Mouse (Mus musculus): ENCODE measurements around the gene Nudcd2. TPM values are rescaled to one million over a fixed set of nuclear protein-coding genes. Genes with fewer than 3 reads are reported as not detected.
A peak's percentile ranks its signal among the peaks of the same experiment; 100 is the strongest.

The Nudcd2 gene
- total and polyA plus RNA-seq, 3 experiments, result 89.8 to 221 (median 119) TPM

DNA sequence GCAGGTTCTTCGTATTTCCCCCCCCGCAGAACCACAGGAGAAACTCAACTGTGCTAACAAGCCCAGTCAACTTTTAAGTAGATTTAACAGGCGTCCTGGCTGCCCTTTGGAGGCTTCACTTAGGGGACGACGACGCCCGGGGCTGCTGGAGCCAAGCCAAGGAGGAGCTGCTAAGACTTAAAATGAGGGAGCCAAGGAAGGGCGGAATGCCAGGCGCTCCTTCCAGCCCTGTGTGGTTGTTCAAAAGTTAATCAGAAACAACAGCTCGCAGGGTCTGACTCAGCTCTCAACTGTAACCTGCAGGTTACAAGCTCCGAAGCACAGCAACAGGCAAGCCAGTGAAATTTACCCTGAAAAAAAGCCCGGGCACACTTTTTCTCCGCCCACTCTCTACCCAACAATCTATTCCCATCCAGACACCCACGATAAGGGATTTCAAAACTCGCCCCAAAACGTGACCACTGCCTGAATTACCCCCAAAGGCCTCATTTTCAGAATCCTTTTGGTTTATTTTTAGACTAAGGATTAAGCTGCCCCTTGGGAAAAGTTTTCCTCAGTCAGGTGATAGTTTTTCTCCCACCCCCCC is 40.0 kb upstream of the Nudcd2 start:
- dilution Hi-C loops (cut with MboI; ENCODE audit: extremely low pct_ligation_motif_present, extremely low pct_unique_long_range_greater_than_20kb, low sequenced_read_pairs), result no loop called here
- DNase-seq (ENCODE audit: extremely low read depth), result peak; percentile 60
- H3K4me2 ChIP-seq (ENCODE audit: insufficient read depth, low read depth, poor library complexity, severe bottlenecking), result peak overlapping the region; percentile 88
- peaks cover 0 to 17% of the 10 kb centered on the region in 2 experiments for H3K36me3 ChIP-seq (replicated peaks in 1 of 2; ENCODE audit: control insufficient read depth in 1 of 2, insufficient read depth in 1 of 2, low read length in 1 of 2)
- H3K9ac ChIP-seq (ENCODE audit: insufficient read depth, low read depth), result peak overlapping the region; percentile 79
- H3K27ac ChIP-seq (ENCODE audit: insufficient read depth, low read depth), result peak overlapping the region; percentile 81
- in situ Hi-C loops (cut with MboI; ENCODE audit: low pct_ligation_motif_present, low pct_unique_long_range_greater_than_20kb, low sequenced_read_pairs), result loop anchor here (10.0 kb wide), 1 partner anchor 61 kb away; the partner anchor contains the start of gene Ccng1
- H3K79me2 ChIP-seq (replicated peaks; ENCODE audit: control insufficient read depth, extremely low read depth, insufficient read depth, poor library complexity, severe bottlenecking), result peaks cover 33% of the 10 kb centered on the region
- H3K27me3 ChIP-seq (replicated peaks), result no peaks in the 10 kb centered on the region
- no peaks in the 10 kb centered on the region for H3K9me3 ChIP-seq (replicated peaks; ENCODE audit: low read length)
- TF ChIP-seq BHLHE40 (IDR thresholded peaks at IDR 0.05; ENCODE audit: low read depth, low read length) (peak; percentile 85), POLR2A (IDR thresholded peaks at IDR 0.05; ENCODE audit: low read depth, low read length) (no peak), ETS1 (conservative IDR thresholded peaks at IDR 0.05; ENCODE audit: low read depth, low read length) (no peak), ELF1 (IDR thresholded peaks at IDR 0.05; ENCODE audit: low read depth, low read length) (no peak), MAZ (IDR thresholded peaks at IDR 0.05; ENCODE audit: low read depth, low read length) (0 out of 2 replicates have a peak, but pooled peaks have one; percentile 6), MYC (IDR thresholded peaks at IDR 0.05; ENCODE audit: low read depth, low read length) (no peak), EP300 (IDR thresholded peaks at IDR 0.05; ENCODE audit: low read length) (no peak)
- H3K4me3 ChIP-seq (replicated peaks in 1 of 3; ENCODE audit: low read depth in 2 of 3, low read length in 2 of 3, poor library complexity in 1 of 3), result peak overlapping the region; percentile 54 to 93 (median 84)
- H3K4me1 ChIP-seq (ENCODE audit: control insufficient read depth in 1 of 2, insufficient read depth in 2 of 2), result peaks cover 7 to 20% of the 10 kb centered on the region in 2 experiments

DNA sequence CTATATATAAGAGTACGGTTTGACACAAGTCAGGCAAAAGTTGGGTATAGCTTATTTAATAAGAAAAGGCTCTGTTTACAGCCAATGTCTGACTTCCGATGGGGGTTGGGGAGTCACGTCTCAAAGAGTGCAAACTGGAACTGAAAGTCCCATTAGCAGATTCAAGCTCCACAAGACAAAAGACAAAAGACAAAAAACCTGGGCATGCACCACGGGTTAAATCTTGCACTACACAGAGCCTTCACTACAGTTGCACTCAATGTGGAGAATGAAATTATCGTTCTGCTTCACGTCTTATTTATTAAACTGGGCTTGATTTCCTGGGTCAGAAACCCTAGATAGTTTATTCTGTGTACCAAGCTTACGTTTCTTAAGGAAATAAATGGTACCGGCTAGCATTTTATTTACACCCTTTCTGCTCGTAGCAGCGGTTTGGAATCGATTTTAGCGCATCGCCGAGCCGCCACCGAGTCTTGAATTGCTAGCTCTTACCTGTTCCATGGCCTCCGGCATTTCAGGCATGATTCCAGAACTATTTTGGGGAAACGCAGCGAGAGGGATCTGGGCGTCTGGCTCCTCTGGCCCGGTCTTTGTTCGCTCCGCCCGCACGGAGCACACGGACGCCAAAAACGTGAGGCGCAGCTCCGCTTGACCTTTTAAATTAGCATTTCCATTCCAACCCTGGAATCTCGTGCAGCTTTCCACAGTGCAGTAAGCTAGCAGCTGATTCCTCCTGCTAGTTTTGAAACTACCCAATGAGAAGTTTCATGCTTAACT is 39.0 kb upstream of the Nudcd2 start:
- in situ Hi-C loops (cut with MboI; ENCODE audit: low pct_ligation_motif_present, low pct_unique_long_range_greater_than_20kb, low sequenced_read_pairs) (loop anchor here (10.0 kb wide), 1 partner anchor 60 kb away; the partner anchor contains the start of gene Ccng1), dilution Hi-C loops (cut with MboI; ENCODE audit: extremely low pct_ligation_motif_present, extremely low pct_unique_long_range_greater_than_20kb, low sequenced_read_pairs) (no loop called here)
- Histone ChIP-seq H3K9me3 (replicated peaks; ENCODE audit: low read length) (no peaks in the 10 kb centered on the region), H3K27ac (ENCODE audit: insufficient read depth, low read depth) (peak overlapping the region; percentile 88), H3K79me2 (replicated peaks; ENCODE audit: control insufficient read depth, extremely low read depth, insufficient read depth, poor library complexity, severe bottlenecking) (peaks cover 29% of the 10 kb centered on the region), H3K36me3 (replicated peaks in 1 of 2; ENCODE audit: control insufficient read depth in 1 of 2, insufficient read depth in 1 of 2, low read length in 1 of 2) (peaks cover 0 to 16% of the 10 kb centered on the region in 2 experiments), H3K27me3 (replicated peaks) (no peaks in the 10 kb centered on the region), H3K4me2 (ENCODE audit: insufficient read depth, low read depth, poor library complexity, severe bottlenecking) (peak overlapping the region; percentile 88), H3K4me1 (ENCODE audit: control insufficient read depth in 1 of 2, insufficient read depth in 2 of 2) (peaks cover 7 to 19% of the 10 kb centered on the region in 2 experiments), H3K4me3 (replicated peaks in 1 of 3; ENCODE audit: low read depth in 2 of 3, low read length in 2 of 3, poor library complexity in 1 of 3) (peak overlapping the region; percentile 71 to 93 (median 84)), H3K9ac (ENCODE audit: insufficient read depth, low read depth) (peak overlapping the region; percentile 79)
- peak; percentile 90 for DNase-seq (ENCODE audit: extremely low read depth)
- TF ChIP-seq SIN3A (IDR thresholded peaks at IDR 0.05; ENCODE audit: low read length), result peak; percentile 96
- peak; percentile 91 for TF ChIP-seq TBP (conservative IDR thresholded peaks at IDR 0.05; ENCODE audit: low read depth, low read length)
- 0 out of 2 replicates have a peak, but pooled peaks have one; percentile 15 for TF ChIP-seq RCOR1 (conservative IDR thresholded peaks at IDR 0.05; ENCODE audit: low read depth, low read length)
- no peak for TF ChIP-seq PAX5 (IDR thresholded peaks at IDR 0.05; ENCODE audit: low read length)
- TF ChIP-seq JUN (IDR thresholded peaks at IDR 0.05; ENCODE audit: insufficient read depth, low read depth, low read length), result no peak
- TF ChIP-seq IRF4 (IDR thresholded peaks at IDR 0.05; ENCODE audit: low read depth, low read length), result peak; percentile 95
- peak; percentile 74 for TF ChIP-seq ETS1 (conservative IDR thresholded peaks at IDR 0.05; ENCODE audit: low read depth, low read length)
- peak; percentile 83 for TF ChIP-seq MXI1 (IDR thresholded peaks at IDR 0.05; ENCODE audit: low read depth, low read length)
- TF ChIP-seq CTCF (conservative IDR thresholded peaks at IDR 0.05 in 1 of 2, IDR thresholded peaks at IDR 0.05 in 1 of 2; ENCODE audit: low read depth in 2 of 2, low read length in 2 of 2), result no peak
- no peak for TF ChIP-seq JUND (conservative IDR thresholded peaks at IDR 0.05; ENCODE audit: low read depth, low read length)
- TF ChIP-seq POLR2A (IDR thresholded peaks at IDR 0.05; ENCODE audit: low read depth, low read length), result peak; percentile 50
- TF ChIP-seq MYC (IDR thresholded peaks at IDR 0.05; ENCODE audit: low read depth, low read length), result peak; percentile 73
- peak; percentile 86 for TF ChIP-seq ELF1 (IDR thresholded peaks at IDR 0.05; ENCODE audit: low read depth, low read length)
- peak; percentile 97 for TF ChIP-seq BHLHE40 (IDR thresholded peaks at IDR 0.05; ENCODE audit: low read depth, low read length)
- TF ChIP-seq MAX (IDR thresholded peaks at IDR 0.05; ENCODE audit: low read length), result peak; percentile 70
- TF ChIP-seq GABPA (IDR thresholded peaks at IDR 0.05; ENCODE audit: insufficient replicate concordance, low read depth, low read length), result no peak
- TF ChIP-seq ZMIZ1 (IDR thresholded peaks at IDR 0.05; ENCODE audit: low read depth, low read length), result no peak
- TF ChIP-seq NELFE (IDR thresholded peaks at IDR 0.05; ENCODE audit: low read depth, low read length), result peak; percentile 16
- TF ChIP-seq MAZ (IDR thresholded peaks at IDR 0.05; ENCODE audit: low read depth, low read length), result peak; percentile 33; the same call in 1 of the 2 replicates
- TF ChIP-seq TCF12 (IDR thresholded peaks at IDR 0.05; ENCODE audit: low read depth, low read length), result peak; percentile 61
- TF ChIP-seq ZKSCAN1 (IDR thresholded peaks at IDR 0.05; ENCODE audit: borderline replicate concordance, low read depth, low read length), result no peak
- TF ChIP-seq CHD2 (IDR thresholded peaks at IDR 0.05; ENCODE audit: low read length), result peak; percentile 95
- no peak for TF ChIP-seq SMC3 (IDR thresholded peaks at IDR 0.05; ENCODE audit: low read depth, low read length)
- TF ChIP-seq MAFK (IDR thresholded peaks at IDR 0.05; ENCODE audit: insufficient replicate concordance, low read length), result no peak
- no peak for TF ChIP-seq CHD1 (IDR thresholded peaks at IDR 0.05; ENCODE audit: low read depth, low read length)
- TF ChIP-seq POLR2AphosphoS2 (IDR thresholded peaks at IDR 0.05; ENCODE audit: low read depth, low read length), result no peak
- no peak for TF ChIP-seq KAT2A (IDR thresholded peaks at IDR 0.05; ENCODE audit: insufficient replicate concordance, low read length)
- no peak for TF ChIP-seq RAD21 (IDR thresholded peaks at IDR 0.05; ENCODE audit: low read depth, low read length)
